23 mouse cellular contexts compared by ENCODE assay signal in the genomic region with DNA sequence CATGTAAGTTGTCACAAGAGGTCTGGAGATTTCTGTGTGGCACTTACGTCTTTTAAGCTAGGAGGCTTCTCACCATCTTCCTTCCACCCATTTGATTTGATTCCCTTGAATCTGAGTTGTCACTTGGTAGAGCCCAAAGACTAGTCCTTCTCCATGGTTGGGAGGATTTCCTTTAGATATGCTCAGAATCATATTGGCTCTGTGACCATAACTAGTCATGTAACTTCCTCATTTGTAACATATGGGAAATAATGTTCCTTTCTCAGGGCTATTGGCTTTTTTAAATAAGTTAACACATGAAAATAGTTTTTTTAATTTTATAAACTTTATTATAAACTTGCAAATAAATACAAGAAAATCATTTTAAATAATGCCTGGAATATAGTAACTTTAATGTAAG. TPM values are rescaled to one million over a fixed set of nuclear protein-coding genes. Genes with fewer than 3 reads are reported as not detected.
"Had no signal": no experiment of that assay in that cellular context is flagged by ENCODE, and none has a peak within 500 bp of the region (broad histone marks: within the 10 kb centered on the region; RNA-seq: fewer than 3 reads in every experiment).

No protein-coding gene starts in this region.

- H3K36me3 ChIP-seq: neural tube, embryonic 13.5 days; neural tube, embryonic 15.5 days; stomach, embryonic 15.5 days had no signal

- H3K9me3 ChIP-seq: neural tube, embryonic 13.5 days; neural tube, embryonic 15.5 days; stomach, embryonic 15.5 days had no signal

- H3K4me3 ChIP-seq: neural tube, embryonic 13.5 days; neural tube, embryonic 15.5 days; stomach, embryonic 15.5 days had no signal

- H3K27ac ChIP-seq: neural tube, embryonic 13.5 days; neural tube, embryonic 15.5 days; stomach, embryonic 15.5 days; stomach, postnatal 0 days had no signal

- H3K27me3 ChIP-seq: neural tube, embryonic 13.5 days; neural tube, embryonic 15.5 days; stomach, embryonic 15.5 days had no signal

- H3K4me2 ChIP-seq: neural tube, embryonic 13.5 days; neural tube, embryonic 15.5 days; stomach, embryonic 15.5 days had no signal

- DNase-seq: retina, postnatal 1 day; right cerebral cortex, adult 18-20 months; right cerebral cortex, postnatal 14 days; right cerebral cortex, postnatal 25 days; right cerebral cortex, postnatal 4 days; spleen, adult 18-20 months; thymus, adult 18-20 months; thymus, adult 2 months; thymus, postnatal 14 days; thymus, postnatal 25 days; thymus, postnatal 4 days had no signal

- H3K4me1 ChIP-seq: neural tube, embryonic 13.5 days; neural tube, embryonic 15.5 days; stomach, embryonic 15.5 days had no signal

- H3K9ac ChIP-seq: neural tube, embryonic 13.5 days; neural tube, embryonic 15.5 days; stomach, embryonic 15.5 days had no signal

RNA-seq across cellular contexts. Expression of gene Gm14862, which starts 2.6 kb away (rescaled TPM):
- total RNA-seq: neutrophil, adult 5-6 weeks had no signal
- polyA plus RNA-seq: neural tube, embryonic 13.5 days; neural tube, embryonic 14.5 days; neural tube, embryonic 15.5 days; small intestine, adult 2 months; stomach, embryonic 14.5 days; stomach, postnatal 0 days; testis, adult 2 months; thymus, adult 2 months; thymus, postnatal 0 days; urinary bladder, adult 2 months had no signal

RNA-seq across cellular contexts. Expression of gene H2al1m, which starts 24.3 kb away (rescaled TPM):
- total RNA-seq: neutrophil, adult 5-6 weeks had no signal
- polyA plus RNA-seq: neural tube, embryonic 13.5 days; neural tube, embryonic 14.5 days; neural tube, embryonic 15.5 days; stomach, embryonic 16.5 days; stomach, postnatal 0 days; thymus, postnatal 0 days had no signal
